Mouse (Mus musculus): ENCODE data around the gene Capn10.
"Not testable (repeated sequence)": the region's sequence is repeated elsewhere in the genome, so short reads cannot be mapped to it uniquely, and the experiment has no call there.

Capn10 gene

DNA sequence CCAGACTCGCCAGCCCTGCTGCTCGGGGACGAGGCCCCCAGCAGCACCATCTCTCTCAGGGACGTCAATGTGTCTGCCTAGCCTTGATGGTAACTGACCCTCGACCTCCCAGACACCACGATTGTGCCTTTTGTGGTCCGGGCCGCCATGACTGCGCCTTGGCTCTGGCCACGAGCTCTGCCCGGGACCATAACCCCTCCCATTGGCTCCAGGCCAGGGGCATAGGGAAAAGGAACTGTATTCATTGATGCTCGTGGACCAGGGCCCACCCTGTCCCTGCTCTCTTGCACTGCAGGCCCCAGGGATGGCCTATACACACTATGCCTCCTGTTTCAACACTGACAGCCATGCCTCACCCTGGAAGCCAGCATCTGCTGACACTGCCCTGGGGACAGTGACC, 14.4 kb upstream of the Capn10 start:
- no peak for DNase-seq (ENCODE audit: low spot score)

GRCm38 (mm10) chr1:92920474-92921200, 13.5 kb upstream of the Capn10 start:
- DNase-seq (ENCODE audit: low spot score), result no peak

DNA sequence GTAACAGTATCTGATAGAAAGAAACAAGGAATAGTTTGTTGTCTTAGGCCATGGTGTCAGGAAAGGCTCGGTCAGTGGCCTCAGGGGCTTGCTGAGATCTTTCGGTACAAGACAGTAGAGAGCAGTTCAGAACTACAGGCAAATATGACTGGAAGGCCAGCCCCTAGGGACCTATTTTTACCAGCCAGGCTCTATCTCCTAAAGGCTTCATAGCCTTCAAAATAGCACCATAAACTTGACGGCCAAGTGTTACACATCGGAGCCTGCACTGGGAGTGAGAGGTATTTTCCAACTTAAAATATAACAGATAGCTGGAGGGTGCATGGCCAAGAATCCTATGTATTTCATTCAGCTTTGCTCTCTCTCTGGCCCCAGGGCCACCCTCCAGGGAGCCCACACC, 12.7 kb upstream of the Capn10 start:
- DNase-seq (ENCODE audit: low spot score), result no peak

GRCm38 (mm10) chr1:92930171-92930706, 3.9 kb upstream of the Capn10 start:
- no peak for DNase-seq (ENCODE audit: low spot score)

GRCm38 (mm10) chr1:92933611-92934010, 565 bp upstream of the Capn10 start:
- no peak for DNase-seq (ENCODE audit: low spot score)

DNA sequence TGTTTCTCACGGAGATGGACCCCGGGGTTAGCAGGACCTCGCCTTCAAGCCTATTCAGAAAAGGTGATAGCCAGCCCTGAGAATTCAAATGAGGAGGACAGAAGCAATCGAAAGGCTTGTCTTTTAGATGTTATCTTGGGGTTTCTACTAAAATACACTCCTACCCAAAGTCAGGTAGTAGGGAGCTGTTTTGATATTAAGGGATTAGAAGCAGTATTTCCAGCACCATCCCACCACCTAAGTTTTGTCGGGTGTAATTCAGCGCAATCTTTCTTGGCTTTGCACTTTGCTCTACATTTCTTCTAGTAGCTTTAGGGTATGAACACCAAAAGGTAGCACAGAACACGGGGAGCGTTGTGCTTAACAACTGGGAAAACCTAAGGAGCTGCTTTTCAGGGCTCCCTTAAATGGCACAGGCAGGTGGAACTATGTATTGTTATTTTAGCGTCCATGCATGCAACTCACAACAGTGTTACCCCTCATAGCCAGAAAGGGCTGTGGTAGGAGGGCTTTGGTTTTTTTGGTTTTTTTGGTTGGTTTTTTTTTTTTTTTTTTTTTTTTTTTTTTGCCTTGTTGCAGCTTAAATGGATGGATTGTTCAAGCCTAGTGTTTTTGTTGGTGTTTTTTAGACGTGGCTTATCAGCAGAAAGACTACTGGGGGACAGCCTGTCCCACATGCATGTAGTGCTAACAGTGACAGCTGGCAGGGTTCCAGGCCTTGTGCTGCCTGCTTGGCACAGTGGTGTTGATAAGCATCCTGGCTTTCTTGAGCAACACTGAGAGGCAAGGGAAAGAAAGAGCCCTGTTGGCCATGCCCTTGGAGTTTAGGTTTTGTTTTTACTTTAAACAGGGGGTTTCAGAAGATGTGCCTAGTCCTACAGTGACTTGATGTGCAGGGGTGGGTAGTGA, 1.1 kb downstream of the Capn10 start:
- DNase-seq (ENCODE audit: low spot score), result peak; percentile 70

DNA sequence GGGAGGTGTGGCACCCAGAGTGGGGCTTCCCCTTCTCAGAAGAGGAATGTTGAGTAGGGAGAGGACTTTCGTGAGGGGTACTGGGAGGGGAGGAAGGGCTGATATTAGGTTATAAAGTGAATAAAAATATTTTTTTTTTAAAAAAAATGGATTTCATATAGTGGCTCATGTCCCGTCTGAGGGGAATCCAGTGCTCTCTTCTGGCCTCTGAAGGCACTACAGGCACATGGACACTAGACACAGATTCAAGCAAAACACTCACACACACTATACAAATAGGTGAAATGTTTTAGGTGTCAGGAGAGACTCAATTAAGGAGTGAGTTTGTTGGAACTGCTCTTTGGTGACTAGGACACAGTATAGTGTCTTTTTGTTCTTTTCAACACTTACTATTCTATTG, 1.8 kb downstream of the Capn10 start:
- DNase-seq (ENCODE audit: low spot score), result no peak

DNA sequence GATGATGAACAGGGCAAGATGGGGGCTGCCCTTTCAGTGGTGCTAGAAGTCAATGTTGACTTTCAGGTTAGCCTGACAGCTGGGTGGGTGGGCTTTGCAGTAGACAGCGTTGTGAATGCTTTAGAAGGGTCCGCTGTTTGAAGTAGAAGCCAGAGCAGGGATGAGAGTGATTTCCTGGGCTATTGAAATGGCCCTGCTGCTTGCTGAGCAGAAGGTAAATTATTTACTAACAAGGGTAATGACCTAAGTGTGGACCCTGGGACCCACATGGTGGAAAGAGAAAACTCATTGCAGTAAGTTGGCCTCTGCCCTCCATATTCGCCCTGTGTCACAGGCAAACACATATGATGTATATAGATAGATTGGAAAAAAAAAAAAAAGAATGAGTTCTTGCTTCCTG, 2.3 kb downstream of the Capn10 start:
- DNase-seq (ENCODE audit: low spot score), result no peak

DNA sequence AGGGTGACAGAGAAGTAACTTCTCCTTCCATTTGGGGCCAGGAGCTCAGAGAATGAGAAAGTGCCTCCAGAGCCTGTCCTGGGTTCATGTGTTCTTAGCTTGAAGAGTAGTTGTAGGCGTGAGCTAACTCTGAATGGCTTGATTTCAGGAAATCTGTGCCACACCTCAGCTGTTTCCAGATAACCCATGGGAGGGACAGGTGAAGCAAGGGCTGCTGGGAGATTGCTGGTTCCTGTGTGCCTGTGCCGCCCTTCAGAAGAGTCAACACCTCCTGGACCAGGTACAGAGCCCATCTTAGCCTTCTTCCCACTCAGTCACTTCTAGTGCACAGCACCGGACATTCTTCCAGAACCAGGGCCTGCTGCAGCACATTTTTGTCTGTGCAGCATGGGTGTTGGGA, 3.6 kb downstream of the Capn10 start:
- DNase-seq (ENCODE audit: low spot score), result no peak

GRCm38 (mm10) chr1:92939746-92940145, 5.6 kb downstream of the Capn10 start:
- DNase-seq (ENCODE audit: low spot score), result no peak

DNA sequence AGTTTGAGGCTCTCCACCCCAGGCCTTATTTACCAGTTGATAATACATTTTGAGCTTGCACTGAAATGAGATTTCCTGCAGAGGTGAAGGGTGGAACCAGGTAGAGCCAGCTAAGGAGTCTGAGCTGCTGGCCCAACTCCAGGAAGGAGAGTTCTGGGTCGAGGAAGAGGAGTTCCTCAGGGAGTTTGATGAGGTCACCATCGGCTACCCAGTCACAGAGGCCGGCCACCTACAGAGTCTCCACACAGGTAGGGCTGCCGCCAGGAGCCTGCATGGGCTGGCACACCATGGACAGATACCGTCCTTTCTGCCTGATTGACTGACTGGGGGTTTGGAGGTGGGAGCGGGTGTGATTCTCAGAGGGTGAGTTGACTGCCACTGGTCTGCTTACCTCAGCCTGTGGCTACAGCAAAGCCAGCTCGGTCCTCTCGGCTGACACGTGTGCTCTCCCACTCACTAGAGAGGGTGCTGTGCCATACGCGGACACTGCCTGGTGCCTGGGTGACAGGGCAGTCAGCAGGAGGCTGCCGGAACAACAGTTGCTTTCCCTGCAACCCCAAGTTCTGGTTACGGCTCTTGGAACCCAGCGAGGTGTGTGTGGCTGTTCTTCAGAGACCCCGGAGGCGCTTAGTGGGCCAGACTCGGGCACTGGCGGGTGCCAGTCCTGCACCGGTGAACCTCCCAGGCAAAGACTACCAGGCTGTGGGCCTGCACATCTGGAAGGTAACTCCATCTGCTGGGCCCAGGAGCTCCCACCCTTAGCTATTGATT, 9.2 kb downstream of the Capn10 start:
- DNase-seq (ENCODE audit: low spot score), result no peak

GRCm38 (mm10) chr1:92947966-92948365, 13.8 kb downstream of the Capn10 start:
- no peak for DNase-seq (ENCODE audit: low spot score)

GRCm38 (mm10) chr1:92949426-92949825, 15.2 kb downstream of the Capn10 start:
- DNase-seq (ENCODE audit: low spot score), result no peak

DNA sequence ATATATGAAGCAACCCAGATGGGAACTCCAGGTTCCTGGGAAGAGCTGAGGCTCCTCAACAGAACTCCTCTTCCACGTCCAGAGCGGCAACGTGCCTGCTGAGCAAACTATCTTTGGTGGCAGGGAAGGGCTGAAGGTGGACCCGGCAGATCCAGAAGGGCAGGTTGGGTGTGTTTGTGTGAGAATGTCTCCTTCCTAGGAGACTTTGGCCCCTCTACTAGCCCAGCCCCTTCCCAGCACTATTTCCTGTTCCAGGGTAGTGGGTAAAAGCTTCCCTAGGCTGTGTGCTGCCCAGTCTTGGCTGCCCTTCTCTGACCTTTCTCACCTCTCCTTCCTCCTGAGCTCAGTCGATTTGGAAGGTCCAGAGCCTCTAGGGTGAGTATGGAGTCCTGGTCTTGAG, 16.4 kb downstream of the Capn10 start, which contains the start of gene Gpr35:
TSS of gene Gpr35 (plus strand) at position 259 of the 400 bp plus-strand sequence.
- DNase-seq (ENCODE audit: low spot score), result peak; percentile 49

GRCm38 (mm10) chr1:92953641-92954040, 19.5 kb downstream of the Capn10 start:
- no peak for DNase-seq (ENCODE audit: low spot score)

GRCm38 (mm10) chr1:92956571-92957335, 22.6 kb downstream of the Capn10 start:
- DNase-seq (ENCODE audit: low spot score), result peak; percentile 65

DNA sequence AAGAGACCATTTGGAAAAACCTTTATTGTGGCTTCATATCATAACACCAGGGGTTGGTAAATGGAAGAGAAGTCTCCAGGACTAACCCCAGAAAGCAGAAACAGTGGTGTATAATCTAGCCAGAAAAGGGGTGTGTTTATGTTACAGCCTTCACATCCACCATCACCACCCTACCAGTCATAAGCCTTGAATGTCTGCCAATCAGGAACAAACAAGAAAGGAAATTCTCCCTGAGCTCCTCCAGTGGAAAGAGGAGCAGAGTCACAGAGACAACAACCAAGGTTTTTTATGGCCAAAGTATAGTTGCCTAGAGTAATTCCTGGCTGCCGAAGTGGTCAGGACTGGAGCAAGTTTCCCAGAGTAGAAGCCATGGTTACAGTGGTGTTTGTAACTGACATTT, 24.8 kb downstream of the Capn10 start:
- no peak for DNase-seq (ENCODE audit: low spot score)

GRCm38 (mm10) chr1:92970791-92971190, 36.6 kb downstream of the Capn10 start:
- not testable (repeated sequence) for DNase-seq (ENCODE audit: low spot score)

- no peak for DNase-seq (ENCODE audit: low spot score)
These were observed 38.0 kb downstream of the Capn10 start for GRCm38 (mm10) chr1:92971879-92972795.

- DNase-seq (ENCODE audit: low spot score), result peak; percentile 31
These were observed 38.7 kb downstream of the Capn10 start for GRCm38 (mm10) chr1:92972854-92973253.
